ENCODE assay signal across 8 mouse cellular contexts in genomic region chr5:115529742-115530446, GRCm38 (mm10). TPM values are rescaled to one million over a fixed set of nuclear protein-coding genes. Genes with fewer than 3 reads are reported as not detected.
DNase-seq lines count a peak whose midpoint lies in the region; ATAC-seq and TF ChIP-seq lines count a peak whose summit lies in the region.

No protein-coding gene starts in this region.

- intact Hi-C loops in gastrocnemius, adult 2 months (cut with DNase I) = no loop called here

- no peak for TF ChIP-seq CTCF in gastrocnemius, adult 2 months (IDR thresholded peaks at IDR 0.05)
- no peak for TF ChIP-seq CTCF in G1E (IDR thresholded peaks at IDR 0.05; ENCODE audit: low read depth, low read length)

- 32% methylated on average over 7 of the region's 7 CpGs for WGBS in heart, embryonic 13.5 days
- WGBS in liver, embryonic 15.5 days (ENCODE audit: insufficient replicate concordance) = 36% methylated on average over 7 of the region's 7 CpGs

- DNase-seq in gastrocnemius, adult 2 months = peak; percentile 33
- DNase-seq in gastrocnemius, adult 8-10 months (ENCODE audit: low spot score in 2 of 2) = no peak
- no peak for DNase-seq in G1E (ENCODE audit: low spot score)
- DNase-seq in adrenal gland, postnatal 36 days = no peak
- no peak for DNase-seq in adrenal gland, adult 8-10 months

- peak overlapping the region; percentile 64 for H3K9ac ChIP-seq in heart, embryonic 13.5 days
- H3K9ac ChIP-seq in liver, embryonic 15.5 days = peak overlapping the region; percentile 23; the same call in 1 of the 2 replicates

- peaks cover 34% of the 10 kb centered on the region for H3K36me3 ChIP-seq in G1E (replicated peaks)
- H3K36me3 ChIP-seq in heart, embryonic 13.5 days = peaks cover 17% of the 10 kb centered on the region
- no peaks in the 10 kb centered on the region for H3K36me3 ChIP-seq in liver, embryonic 15.5 days (replicated peaks)

- H3K4me1 ChIP-seq in G1E (ENCODE audit: insufficient read depth, low read depth, low read length) = peaks cover 59% of the 10 kb centered on the region
- H3K4me1 ChIP-seq in heart, embryonic 13.5 days = peaks cover 90% of the 10 kb centered on the region
- H3K4me1 ChIP-seq in liver, embryonic 15.5 days (replicated peaks) = peaks cover 89% of the 10 kb centered on the region

- ATAC-seq in G1E (ENCODE audit: extremely low read depth, insufficient number of reproducible peaks, low FRiP score, poor library complexity, severe bottlenecking) = no peak
- ATAC-seq in heart, embryonic 13.5 days (ENCODE audit: extremely low read depth, insufficient number of reproducible peaks, low FRiP score, low TSS enrichment) = no peak
- no peak for ATAC-seq in liver, embryonic 15.5 days (ENCODE audit: insufficient read depth)
- ATAC-seq in CD4-positive, CD25-positive, alpha-beta regulatory T cell, adult 4 months = no peak

- H3K9me3 ChIP-seq in G1E (replicated peaks) = no peaks in the 10 kb centered on the region
- H3K9me3 ChIP-seq in heart, embryonic 13.5 days = no peaks in the 10 kb centered on the region
- no peaks in the 10 kb centered on the region for H3K9me3 ChIP-seq in liver, embryonic 15.5 days (replicated peaks)

- peaks cover 2% of the 10 kb centered on the region; the same call in 1 of the 2 replicates for H3K27me3 ChIP-seq in G1E (ENCODE audit: insufficient read depth, low read length)
- H3K27me3 ChIP-seq in heart, embryonic 13.5 days (replicated peaks) = no peaks in the 10 kb centered on the region
- H3K27me3 ChIP-seq in liver, embryonic 15.5 days = no peaks in the 10 kb centered on the region

- H3K4me2 ChIP-seq in heart, embryonic 13.5 days = peak overlapping the region; percentile 27
- peak overlapping the region; percentile 45 for H3K4me2 ChIP-seq in liver, embryonic 15.5 days

- H3K27ac ChIP-seq in gastrocnemius, adult 2 months = peak overlapping the region; percentile 94
- H3K27ac ChIP-seq in heart, embryonic 13.5 days (replicated peaks) = peak overlapping the region; percentile 95
- H3K27ac ChIP-seq in liver, embryonic 15.5 days (replicated peaks) = peak overlapping the region; percentile 82

- peak overlapping the region; percentile 51 for H3K4me3 ChIP-seq in gastrocnemius, adult 2 months
- H3K4me3 ChIP-seq in G1E (ENCODE audit: low read depth, low read length) = peak overlapping the region; percentile 36; the same call in 1 of the 2 replicates
- H3K4me3 ChIP-seq in heart, embryonic 13.5 days = no peak overlapping the region
- no peak overlapping the region; the same call in 1 of the 2 replicates for H3K4me3 ChIP-seq in liver, embryonic 15.5 days (replicated peaks)

RNA-seq across cellular contexts. Expression of gene Pxn, which starts 23.4 kb away (rescaled TPM):
- 10 to 100 TPM; 79.2 to 95.2 TPM for total RNA-seq in gastrocnemius, adult 2 months (2021)
- 10 to 100 TPM; 76.0 to 89.9 (median 78.1) TPM for total RNA-seq in gastrocnemius, adult 8-10 months (2022)
- total RNA-seq in G1E (2014; fragmentation: Nextera tagmentation) = 17.8 and 25.8 TPM in 2 replicates
- 12.0 and 14.2 TPM in 2 replicates for total RNA-seq in G1E (2017)
- polyA plus RNA-seq in G1E (2012) = 62.9 and 63.3 TPM in 2 replicates
- 29.7 and 31.7 TPM in 2 replicates for polyA plus RNA-seq in heart, embryonic 13.5 days (2015; fragmentation: Nextera tagmentation; extraction: Ambion mirVana)
- polyA plus RNA-seq in liver, embryonic 15.5 days (2015; fragmentation: Nextera tagmentation; extraction: Ambion mirVana) = 15.2 and 16.8 TPM in 2 replicates
- polyA plus RNA-seq in CD4-positive, CD25-positive, alpha-beta regulatory T cell, adult 4 months (2017; shearing (Covaris generic)) = 10 to 100 TPM; 14.5 to 23.4 TPM
- total RNA-seq in adrenal gland, postnatal 36 days (2021) = 10 to 100 TPM; 33.5 to 54.2 TPM
- 10 to 100 TPM; 32.1 to 64.5 (median 44.8) TPM for total RNA-seq in adrenal gland, adult 8-10 months (2022)

RNA-seq across cellular contexts. Expression of gene Rplp0, which starts 29.4 kb away (rescaled TPM):
- 100 to 1,000 TPM; 567 to 689 TPM for total RNA-seq in gastrocnemius, adult 2 months (2021)
- total RNA-seq in gastrocnemius, adult 8-10 months (2022) = 100 to 1,000 TPM; 566 to 724 (median 629) TPM
- total RNA-seq in G1E (2014; fragmentation: Nextera tagmentation) (870 and 980 TPM in 2 replicates), G1E (2017) (1,362 and 1,673 TPM in 2 replicates)
- 712 and 915 TPM in 2 replicates for polyA plus RNA-seq in G1E (2012)
- 1,009 and 1,125 TPM in 2 replicates for polyA plus RNA-seq in heart, embryonic 13.5 days (2015; fragmentation: Nextera tagmentation; extraction: Ambion mirVana)
- 1,028 and 1,078 TPM in 2 replicates for polyA plus RNA-seq in liver, embryonic 15.5 days (2015; fragmentation: Nextera tagmentation; extraction: Ambion mirVana)
- polyA plus RNA-seq in CD4-positive, CD25-positive, alpha-beta regulatory T cell, adult 4 months (2017; shearing (Covaris generic)) = 1,000 to 10,000 TPM; 4,123 to 4,128 TPM
- 100 to 1,000 TPM; 829 to 906 TPM for total RNA-seq in adrenal gland, postnatal 36 days (2021)
- 100 to 1,000 TPM; 682 to 769 (median 720) TPM for total RNA-seq in adrenal gland, adult 8-10 months (2022)

RNA-seq across cellular contexts. Expression of gene Gcn1l1, which starts 35.2 kb away (rescaled TPM):
- 10 to 100 TPM; 31.3 to 31.9 TPM for total RNA-seq in gastrocnemius, adult 2 months (2021)
- total RNA-seq in gastrocnemius, adult 8-10 months (2022) = 10 to 100 TPM; 28.1 to 31.2 (median 30.6) TPM
- 78.5 and 96.0 TPM in 2 replicates for total RNA-seq in G1E (2014; fragmentation: Nextera tagmentation)
- 44.6 and 45.7 TPM in 2 replicates for total RNA-seq in G1E (2017)
- polyA plus RNA-seq in G1E (2012) = 137 and 158 TPM in 2 replicates
- 24.6 and 26.7 TPM in 2 replicates for polyA plus RNA-seq in heart, embryonic 13.5 days (2015; fragmentation: Nextera tagmentation; extraction: Ambion mirVana)
- 15.0 and 17.3 TPM in 2 replicates for polyA plus RNA-seq in liver, embryonic 15.5 days (2015; fragmentation: Nextera tagmentation; extraction: Ambion mirVana)
- 10 to 100 TPM; 25.2 to 36.2 TPM for polyA plus RNA-seq in CD4-positive, CD25-positive, alpha-beta regulatory T cell, adult 4 months (2017; shearing (Covaris generic))
- total RNA-seq in adrenal gland, postnatal 36 days (2021) = 10 to 100 TPM; 53.9 to 69.5 TPM
- total RNA-seq in adrenal gland, adult 8-10 months (2022) = 10 to 100 TPM; 69.2 to 98.2 (median 77.7) TPM

RNA-seq across cellular contexts. Expression of gene Sirt4, which starts 45.4 kb away (rescaled TPM):
- 10 to 100 TPM; 10.9 to 17.3 TPM for total RNA-seq in gastrocnemius, adult 2 months (2021)
- 10 to 100 TPM in 1 of 4 experiments, 1 to 10 TPM in 3; 7.2 to 13.5 (median 9.4) TPM for total RNA-seq in gastrocnemius, adult 8-10 months (2022)
- 27.5 and 29.7 TPM in 2 replicates for total RNA-seq in G1E (2014; fragmentation: Nextera tagmentation)
- 9.3 and 14.8 TPM in 2 replicates for total RNA-seq in G1E (2017)
- polyA plus RNA-seq in G1E (2012) = 8.0 and 13.3 TPM in 2 replicates
- 18.9 and 19.8 TPM in 2 replicates for polyA plus RNA-seq in heart, embryonic 13.5 days (2015; fragmentation: Nextera tagmentation; extraction: Ambion mirVana)
- polyA plus RNA-seq in liver, embryonic 15.5 days (2015; fragmentation: Nextera tagmentation; extraction: Ambion mirVana) = 6.0 and 6.1 TPM in 2 replicates
- 10 to 100 TPM in 1 of 2 experiments, 1 to 10 TPM in 1; 9.9 to 18.6 TPM for polyA plus RNA-seq in CD4-positive, CD25-positive, alpha-beta regulatory T cell, adult 4 months (2017; shearing (Covaris generic))
- 10 to 100 TPM; 20.8 to 22.6 TPM for total RNA-seq in adrenal gland, postnatal 36 days (2021)
- 10 to 100 TPM; 24.6 to 53.8 (median 41.2) TPM for total RNA-seq in adrenal gland, adult 8-10 months (2022)

Comparison
In these comparisons a context has a peak if more than half of its experiments do, and no peak if none do; other contexts are left out.
1. H3K4me3 ChIP-seq: peak in gastrocnemius, adult 2 months (single experiment) and G1E (single experiment); none in heart, embryonic 13.5 days (single experiment) and liver, embryonic 15.5 days (single experiment).
2. Peak in every context shown above with its lines, with median percentiles within 50 percentile points of each other: H3K27ac ChIP-seq.